Mouse (Mus musculus) frontal cortex, postnatal 14 days (tissue): ENCODE measurements around the gene Ccdc120.

ENCODE experiments used
- DNase-seq, 2 experiments: peaks; one replicate each; pipeline ENCODE4 v3.0.0; 2022; ENCODE audit warnings: low spot score in 2 of 2

Gene Ccdc120

DNA sequence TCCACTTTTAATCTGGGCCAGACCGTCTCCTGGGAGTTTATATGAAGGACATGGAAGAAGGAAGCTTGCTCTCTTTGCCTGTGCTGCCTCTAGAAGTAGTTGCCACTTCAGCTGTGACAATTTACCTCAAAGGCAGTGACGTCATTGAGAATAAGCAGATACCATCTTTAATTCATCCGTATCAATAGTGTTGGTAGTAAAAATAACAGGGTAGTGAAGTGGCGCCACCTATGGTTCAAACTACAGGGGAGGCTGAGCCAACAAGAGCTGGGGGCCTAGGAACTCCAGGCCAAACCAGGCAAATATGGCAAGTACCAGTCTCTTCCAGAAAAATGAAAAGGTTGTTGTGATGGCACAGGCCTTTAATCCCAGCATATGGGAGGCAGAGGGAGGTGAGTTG is 57.8 kb downstream of the Ccdc120 start:
- no peak for DNase-seq

DNA sequence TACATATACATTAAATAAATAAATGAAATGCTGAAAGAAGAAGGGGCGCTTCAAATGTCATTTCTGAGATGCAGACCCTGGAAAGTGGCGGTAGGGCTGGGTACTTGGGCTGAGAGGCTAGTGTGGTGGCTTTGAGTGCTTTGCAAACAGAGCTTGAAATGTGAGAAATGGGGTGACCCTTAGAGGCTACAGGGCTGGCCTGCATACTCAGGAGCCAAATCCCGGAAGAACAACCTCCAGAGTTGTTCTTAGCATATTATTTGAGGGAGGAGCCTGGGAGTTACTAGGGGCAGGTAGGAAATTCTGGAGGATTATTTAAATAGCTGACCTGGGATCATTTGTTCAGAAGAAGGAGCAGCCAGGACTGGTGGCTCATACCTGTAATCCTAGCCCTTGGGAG is 60.2 kb downstream of the Ccdc120 start:
- DNase-seq: no peak

DNA sequence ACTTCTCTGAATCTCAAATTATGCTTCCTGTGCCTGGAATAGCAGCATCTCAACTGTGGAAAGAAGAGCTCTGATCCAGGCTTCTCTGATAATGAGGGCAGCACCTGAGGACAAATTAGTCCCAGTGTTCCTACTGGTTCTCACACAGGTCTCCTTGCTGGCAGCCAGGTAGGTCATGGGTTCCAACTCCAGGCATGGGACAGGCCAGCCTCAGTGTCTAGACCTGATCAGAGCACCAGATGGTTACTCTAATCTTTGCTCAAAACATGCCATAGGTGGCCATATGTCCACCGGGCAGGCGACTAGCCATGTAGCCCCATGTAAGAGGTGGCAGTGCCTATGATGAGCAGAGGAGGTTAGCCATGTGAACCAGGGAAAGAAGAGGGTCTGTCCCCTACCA is 62.4 kb downstream of the Ccdc120 start:
- no peak for DNase-seq
